In genomic region chr5:92728252-92728828, GRCm38 (mm10) we compare ENCODE assay signal across 8 mouse cellular contexts. TPM values are rescaled to one million over a fixed set of nuclear protein-coding genes. Genes with fewer than 3 reads are reported as not detected.
DNase-seq lines count a peak whose midpoint lies in the region; ATAC-seq and TF ChIP-seq lines count a peak whose summit lies in the region.

No protein-coding gene starts in this region.

- 40% methylated on average over 5 of the region's 5 CpGs for WGBS in heart, postnatal 0 days
- 39% methylated on average over 5 of the region's 5 CpGs for WGBS in lung, embryonic 14.5 days

- H3K27me3 ChIP-seq in heart, postnatal 0 days (ENCODE audit: control insufficient read depth, insufficient read depth, low read length) = no peaks in the 10 kb centered on the region
- H3K27me3 ChIP-seq in lung, embryonic 14.5 days (ENCODE audit: insufficient read depth, low read length) = no peaks in the 10 kb centered on the region

- ATAC-seq in heart, postnatal 0 days (ENCODE audit: insufficient read depth, low read depth) = peak; percentile 62; the same call in 1 of the 2 replicates
- ATAC-seq in lung, embryonic 14.5 days (ENCODE audit: insufficient read depth) = peak; percentile 45; the same call in 1 of the 2 replicates

- H3K36me3 ChIP-seq in heart, postnatal 0 days (replicated peaks; ENCODE audit: control insufficient read depth, insufficient read depth, low read length) = no peaks in the 10 kb centered on the region
- no peaks in the 10 kb centered on the region for H3K36me3 ChIP-seq in lung, embryonic 14.5 days (ENCODE audit: insufficient read depth)

- DNase-seq in ovary, adult 18-20 months (ENCODE audit: low spot score) = peak; percentile 12
- no peak for DNase-seq in ovary, postnatal 36 days (ENCODE audit: low spot score)
- peak; percentile 70 to 78 for DNase-seq in cerebellum, postnatal 10 days
- peak; percentile 89 for DNase-seq in heart, postnatal 0 days (ENCODE audit: low spot score)
- peak; percentile 62 to 64 for DNase-seq in kidney, postnatal 36 days
- peak; percentile 89 for DNase-seq in lung, embryonic 14.5 days
- peak; percentile 34 for DNase-seq in right cerebral cortex, postnatal 14 days
- no peak for DNase-seq in thymus, adult 18-20 months

- no peak overlapping the region for H3K4me3 ChIP-seq in heart, postnatal 0 days (ENCODE audit: low read depth, low read length)
- H3K4me3 ChIP-seq in lung, embryonic 14.5 days (ENCODE audit: low read depth, low read length) = no peak overlapping the region

- peak; percentile 96 for TF ChIP-seq CTCF in heart, postnatal 0 days (IDR thresholded peaks at IDR 0.05; ENCODE audit: low read depth)
- peak; percentile 89 for TF ChIP-seq CTCF in lung, embryonic 14.5 days (IDR thresholded peaks at IDR 0.05; ENCODE audit: low read depth)

- no peak overlapping the region for H3K9ac ChIP-seq in heart, postnatal 0 days (replicated peaks; ENCODE audit: low read depth, low read length)
- no peak overlapping the region for H3K9ac ChIP-seq in lung, embryonic 14.5 days

- H3K4me2 ChIP-seq in heart, postnatal 0 days (ENCODE audit: low read depth, low read length) = no peak overlapping the region
- no peak overlapping the region for H3K4me2 ChIP-seq in lung, embryonic 14.5 days

- 0 out of 2 replicates have a peak overlapping the region, but pooled peaks have one; percentile 21 for H3K27ac ChIP-seq in heart, postnatal 0 days (ENCODE audit: low read depth)
- H3K27ac ChIP-seq in lung, embryonic 14.5 days (ENCODE audit: low read depth) = no peak overlapping the region

- H3K9me3 ChIP-seq in heart, postnatal 0 days (replicated peaks; ENCODE audit: control insufficient read depth, low read length) = no peaks in the 10 kb centered on the region
- no peaks in the 10 kb centered on the region for H3K9me3 ChIP-seq in lung, embryonic 14.5 days (ENCODE audit: low read depth, low read length)

- TF ChIP-seq EP300 in heart, postnatal 0 days (IDR thresholded peaks at IDR 0.05; ENCODE audit: low read depth) = no peak

- H3K4me1 ChIP-seq in heart, postnatal 0 days (ENCODE audit: control insufficient read depth, insufficient read depth) = 0 out of 2 replicates have a peak, but pooled peaks cover 6% of the 10 kb centered on the region
- H3K4me1 ChIP-seq in lung, embryonic 14.5 days (ENCODE audit: insufficient read depth) = no peaks in the 10 kb centered on the region

RNA-seq across cellular contexts. Expression of gene Shroom3, which starts 45.1 kb away (rescaled TPM):
- 72.4 and 76.9 TPM in 2 replicates for total RNA-seq in heart, postnatal 0 days (2014; rRNA removed; ENCODE audit: low replicate concordance)
- polyA plus RNA-seq in heart, postnatal 0 days (2015; fragmentation: Nextera tagmentation; extraction: Ambion mirVana) = 11.6 and 13.3 TPM in 2 replicates
- polyA plus RNA-seq in lung, embryonic 14.5 days (2014; fragmentation: Nextera tagmentation; extraction: Ambion mirVana) = 5.6 and 6.9 TPM in 2 replicates

RNA-seq across cellular contexts. Expression of gene Ccdc158, which starts 53.3 kb away (rescaled TPM):
- total RNA-seq in heart, postnatal 0 days (2014; rRNA removed; ENCODE audit: low replicate concordance) = 1.7 TPM in 1 of 2 replicates, not detected in the other
- 0.27 and 0.45 TPM in 2 replicates for polyA plus RNA-seq in heart, postnatal 0 days (2015; fragmentation: Nextera tagmentation; extraction: Ambion mirVana)
- 2.3 and 2.6 TPM in 2 replicates for polyA plus RNA-seq in lung, embryonic 14.5 days (2014; fragmentation: Nextera tagmentation; extraction: Ambion mirVana)

Comparison
In these comparisons a context has a peak if more than half of its experiments do, and no peak if none do; other contexts are left out.
1. DNase-seq: peak in ovary, adult 18-20 months (single experiment), cerebellum, postnatal 10 days (2 of 2), heart, postnatal 0 days (single experiment), kidney, postnatal 36 days (2 of 2), lung, embryonic 14.5 days (single experiment) and right cerebral cortex, postnatal 14 days (single experiment); none in ovary, postnatal 36 days (single experiment) and thymus, adult 18-20 months (0 of 2).